Mouse (Mus musculus): ENCODE measurements around the gene Ttll13. TPM values are rescaled to one million over a fixed set of nuclear protein-coding genes. Genes with fewer than 3 reads are reported as not detected.

Gene Ttll13
- polyA plus RNA-seq, 1 experiment from 2014 or later = 2.1 TPM

DNA sequence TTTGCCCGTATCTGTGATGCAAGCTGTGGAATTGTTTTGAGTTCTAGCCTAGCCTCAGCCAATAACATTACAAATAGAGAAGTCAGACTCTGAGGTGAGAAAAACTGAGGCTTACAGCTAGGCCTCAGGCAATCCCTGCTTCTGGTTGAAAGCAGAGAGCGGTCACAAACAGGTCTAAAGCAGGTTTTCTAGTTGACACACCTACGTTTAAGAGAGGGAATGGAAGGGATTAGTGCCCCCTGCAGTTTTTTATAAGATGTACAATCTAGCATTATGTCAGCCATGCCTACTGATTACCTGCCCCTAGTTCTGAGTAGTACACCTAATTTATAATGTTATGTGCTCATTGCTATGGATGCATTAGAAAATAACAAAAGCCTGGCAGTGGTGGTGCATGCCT is 61.6 kb downstream of the Ttll13 start:
- Histone ChIP-seq H3K9me3 (ENCODE audit: low read length) (no peaks in the 10 kb centered on the region), H3K36me3 (ENCODE audit: insufficient read depth, low read length) (peaks cover 3% of the 10 kb centered on the region; the same call in 1 of the 2 replicates), H3K9ac (replicated peaks; ENCODE audit: low read depth) (no peak overlapping the region), H3K4me2 (replicated peaks; ENCODE audit: low read depth, low read length) (no peak overlapping the region), H3K4me3 (ENCODE audit: low read depth, low read length) (no peak overlapping the region), H3K27ac (ENCODE audit: low read length) (no peak overlapping the region), H3K27me3 (replicated peaks; ENCODE audit: insufficient read depth, low read length) (no peaks in the 10 kb centered on the region), H3K4me1 (ENCODE audit: insufficient read depth, low read depth, low read length) (no peaks in the 10 kb centered on the region)
- ATAC-seq (no peak; the same call in 1 of the 2 replicates), DNase-seq (ENCODE audit: low spot score) (peak; percentile 26)
- WGBS = 69% methylated on average over 3 of the region's 3 CpGs
- TF ChIP-seq EP300 (IDR thresholded peaks at IDR 0.05) = no peak
- TF ChIP-seq CTCF (IDR thresholded peaks at IDR 0.05) = peak; percentile 39

Other genes starting within 250 kb of the Ttll13 start
- 11.1 and 12.9 TPM in 2 replicates for gene Zfp710, start 221.6 kb upstream of the Ttll13 start, polyA plus RNA-seq (2015; fragmentation: Nextera tagmentation; extraction: Ambion mirVana)
- 296 and 298 TPM in 2 replicates for gene Idh2, start 131.0 kb upstream of the Ttll13 start, polyA plus RNA-seq (2015; fragmentation: Nextera tagmentation; extraction: Ambion mirVana)
- gene Sema4b, start 59.5 kb upstream of the Ttll13 start, polyA plus RNA-seq (2015; fragmentation: Nextera tagmentation; extraction: Ambion mirVana) = 11.6 and 11.8 TPM in 2 replicates
- gene Cib1, start 13.6 kb upstream of the Ttll13 start, polyA plus RNA-seq (2015; fragmentation: Nextera tagmentation; extraction: Ambion mirVana) = 108 and 123 TPM in 2 replicates
- gene Gdpgp1, start 13.5 kb upstream of the Ttll13 start, polyA plus RNA-seq (2015; fragmentation: Nextera tagmentation; extraction: Ambion mirVana) = 2.6 and 2.8 TPM in 2 replicates
- 40.8 and 46.0 TPM in 2 replicates for gene Ngrn, start 14.8 kb downstream of the Ttll13 start, polyA plus RNA-seq (2015; fragmentation: Nextera tagmentation; extraction: Ambion mirVana)
- gene Vps33b, start 23.3 kb downstream of the Ttll13 start, polyA plus RNA-seq (2015; fragmentation: Nextera tagmentation; extraction: Ambion mirVana) = 2.8 and 3.4 TPM in 2 replicates
- 8.4 and 13.8 TPM in 2 replicates for gene Prc1, start 48.1 kb downstream of the Ttll13 start, polyA plus RNA-seq (2015; fragmentation: Nextera tagmentation; extraction: Ambion mirVana)
- 3.4 and 3.8 TPM in 2 replicates for gene Rccd1, start 78.1 kb downstream of the Ttll13 start, polyA plus RNA-seq (2015; fragmentation: Nextera tagmentation; extraction: Ambion mirVana)
- 30.3 and 32.9 TPM in 2 replicates for gene Unc45a, start 94.6 kb downstream of the Ttll13 start, polyA plus RNA-seq (2015; fragmentation: Nextera tagmentation; extraction: Ambion mirVana)
- 8.5 and 9.2 TPM in 2 replicates for gene Hddc3, start 96.7 kb downstream of the Ttll13 start, polyA plus RNA-seq (2015; fragmentation: Nextera tagmentation; extraction: Ambion mirVana)
- 8.5 and 9.6 TPM in 2 replicates for gene Man2a2, start 125.0 kb downstream of the Ttll13 start, polyA plus RNA-seq (2015; fragmentation: Nextera tagmentation; extraction: Ambion mirVana)
- gene Fes, start 141.6 kb downstream of the Ttll13 start, polyA plus RNA-seq (2015; fragmentation: Nextera tagmentation; extraction: Ambion mirVana) = 23.5 and 26.4 TPM in 2 replicates
- gene Furin, start 159.1 kb downstream of the Ttll13 start, polyA plus RNA-seq (2015; fragmentation: Nextera tagmentation; extraction: Ambion mirVana) = 24.4 and 27.3 TPM in 2 replicates

Data from lung, postnatal 0 days (tissue).